Mouse (Mus musculus) C2C12 (cell line): ENCODE measurements around the gene Bicral.

Experiments used
- CEBPB ChIP-seq: IDR thresholded peaks from one replicate; pipeline ENCODE4 v1.6.1; 2011; ENCODE audit warnings: low read depth, mild to moderate bottlenecking, control low read depth, moderate library complexity
- CTCF ChIP-seq: IDR thresholded peaks from one replicate; pipeline ENCODE4 v1.5.1; 2011; ENCODE audit not compliant: control insufficient read depth, insufficient read depth, insufficient read length
- FOSL1 ChIP-seq: IDR thresholded peaks from one replicate; pipeline ENCODE4 v1.8.0; 2011; ENCODE audit warnings: mild to moderate bottlenecking, low read length; ENCODE audit not compliant: poor library complexity, insufficient read depth, severe bottlenecking
- MAX ChIP-seq: IDR thresholded peaks from one replicate; pipeline ENCODE4 v1.6.1; 2011; ENCODE audit warnings: mild to moderate bottlenecking, control low read depth
- USF1 ChIP-seq: IDR thresholded peaks from one replicate; pipeline ENCODE4 v1.6.1; 2011; ENCODE audit warnings: low read depth, mild to moderate bottlenecking, control low read depth, moderate library complexity

DNA sequence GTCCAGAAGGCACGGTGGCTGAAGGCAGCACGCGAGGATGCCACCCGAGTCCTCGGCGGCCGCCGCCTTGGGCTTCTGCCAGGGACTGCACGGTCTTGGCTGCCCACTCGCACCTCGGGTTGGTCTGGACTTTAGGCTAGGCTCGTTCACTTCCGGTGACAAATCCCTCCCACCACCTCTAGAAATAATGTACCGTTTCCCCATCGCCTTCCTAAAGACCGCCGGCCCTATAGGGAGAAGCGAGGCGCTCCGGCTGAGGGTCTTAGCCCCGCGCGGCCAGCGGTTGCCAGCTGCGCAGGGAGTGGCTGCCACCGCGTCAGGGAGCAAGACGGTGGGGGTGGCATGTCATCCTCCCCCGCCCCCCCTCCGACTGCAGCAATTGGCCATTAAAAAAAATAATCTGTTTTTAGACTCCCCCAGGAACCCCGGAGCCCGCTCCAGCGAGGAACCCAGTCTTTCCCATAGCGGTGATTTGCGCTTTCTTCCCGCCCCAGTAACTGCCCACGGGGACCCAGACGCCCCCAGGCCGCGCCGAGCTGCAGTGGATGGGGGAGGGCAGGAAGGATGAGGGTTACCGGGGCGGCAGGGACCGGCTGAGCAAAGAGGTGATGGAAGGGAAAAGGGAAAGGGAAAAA, 31.3 kb upstream of the Bicral start:
- TF ChIP-seq CTCF (no peak), MAX (no peak), FOSL1 (no peak), USF1 (no peak), CEBPB (no peak)
